Mouse (Mus musculus) CD4-positive, CD25-positive, alpha-beta regulatory T cell (primary cell): Measurements from ENCODE around the gene Omt2a. TPM values are rescaled to one million over a fixed set of nuclear protein-coding genes. Genes with fewer than 3 reads are reported as not detected.

Experiments
- polyA plus RNA-seq: library from polyadenylated mRNA; unstranded; fragments of 100-300 nt; shearing (Covaris generic); gene quantifications from one replicate; pipeline ENCODE4 v1.2.1, GENCODE M21; 2017

The Omt2a gene
- not detected for polyA plus RNA-seq

GRCm38 (mm10) chr9:78314696-78315095 is at the start of gene Omt2a:
Omt2a (minus strand) TSS chr9:78314796.

GRCm38 (mm10) chr9:78355611-78356010 is 41.0 kb upstream of the Omt2a start, which contains the start of gene Gsta2:
Gsta2 (minus strand) TSS chr9:78355788.

GRCm38 (mm10) chr9:78327289-78327688 is 12.7 kb upstream of the Omt2a start, which contains the start of gene Omt2b:
Omt2b (plus strand) TSS chr9:78327589.

GRCm38 (mm10) chr9:78289723-78290122 is 24.9 kb downstream of the Omt2a start, which contains the start of gene Gm10639:
Gm10639 (plus strand) TSS chr9:78289923.

Other genes with a start within 250 kb of the Omt2a start
- gene Fbxo9, start 205.7 kb downstream of the Omt2a start, polyA plus RNA-seq: 88.3 TPM
- gene Ick, start 205.6 kb downstream of the Omt2a start, polyA plus RNA-seq: 14.3 TPM
- 61.2 TPM for gene Gsta4, start 132.0 kb downstream of the Omt2a start, polyA plus RNA-seq
- gene Gsta1, start 84.1 kb downstream of the Omt2a start, polyA plus RNA-seq: not detected
- gene Gm3776, start 57.7 kb downstream of the Omt2a start, polyA plus RNA-seq: not detected
- not detected for gene Gm10639, start 24.9 kb downstream of the Omt2a start, polyA plus RNA-seq
- gene Omt2b, start 12.8 kb upstream of the Omt2a start, polyA plus RNA-seq: not detected
- not detected for gene Gsta2, start 41.0 kb upstream of the Omt2a start, polyA plus RNA-seq
- gene Dppa5a, start 53.4 kb upstream of the Omt2a start, polyA plus RNA-seq: not detected
- gene Ooep, start 63.9 kb upstream of the Omt2a start, polyA plus RNA-seq: 0.32 TPM
- 9.1 TPM for gene Ddx43, start 81.0 kb upstream of the Omt2a start, polyA plus RNA-seq
- gene Cgas, start 128.4 kb upstream of the Omt2a start, polyA plus RNA-seq: 4.0 TPM
- gene Mto1, start 133.4 kb upstream of the Omt2a start, polyA plus RNA-seq: 31.7 TPM
- gene Gm17324, start 134.0 kb upstream of the Omt2a start, polyA plus RNA-seq: 1.0 TPM
- 4,234 TPM for gene Eef1a1, start 174.4 kb upstream of the Omt2a start, polyA plus RNA-seq